Mouse (Mus musculus): ENCODE results near the gene Chad. TPM values are rescaled to one million over a fixed set of nuclear protein-coding genes. Genes with fewer than 3 reads are reported as not detected.

The Chad gene
- total RNA-seq, 2 experiments from 2014 or later = 0.78 to 1.4 TPM

DNA sequence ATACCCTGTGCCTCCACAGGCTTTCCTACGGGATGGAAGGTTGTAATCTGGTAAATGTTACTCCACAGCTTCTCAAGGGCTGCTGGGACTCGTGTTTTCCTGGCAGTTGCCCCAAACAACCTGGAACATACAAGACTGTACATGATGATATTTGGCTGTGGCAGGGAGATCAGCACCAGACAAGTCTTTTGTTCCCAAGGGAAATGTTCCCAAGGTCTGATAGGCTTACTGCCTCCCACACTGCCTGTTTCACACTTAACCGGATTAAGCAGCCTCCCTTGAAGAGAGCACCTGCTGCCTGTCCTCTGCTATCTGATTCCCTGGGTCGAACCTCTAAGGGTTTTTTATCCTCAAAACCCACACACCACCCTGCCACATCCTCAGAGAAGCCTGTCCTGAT is 50.6 kb downstream of the Chad start:
- no peak for DNase-seq (ENCODE audit: low spot score in 2 of 2)

DNA sequence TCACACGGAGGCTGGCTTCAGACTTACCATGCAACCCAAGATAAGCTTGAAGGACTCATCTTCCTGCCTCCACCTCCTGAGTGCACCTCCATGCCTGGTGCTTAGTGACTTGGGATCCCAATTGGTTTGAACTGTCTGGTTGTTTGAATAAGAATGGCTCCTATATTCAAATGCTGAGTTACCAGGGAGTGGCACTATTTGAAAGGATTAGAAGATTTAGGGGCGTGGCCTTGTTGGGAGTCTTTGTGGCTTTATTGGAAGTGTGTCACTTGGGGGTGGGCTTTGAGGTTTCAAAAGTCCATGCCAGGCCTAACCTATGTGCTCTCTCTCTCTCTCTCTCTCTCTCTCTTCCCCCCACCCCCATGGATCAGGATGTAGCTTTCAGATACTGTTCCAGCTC is 52.8 kb downstream of the Chad start:
- DNase-seq (ENCODE audit: low spot score in 2 of 2) = no peak

Other genes starting within 250 kb of the Chad start
- 100 to 1,000 TPM; 127 to 142 TPM for gene Luc7l3, start 243.1 kb upstream of the Chad start, total RNA-seq (2021)
- gene Ankrd40, start 237.0 kb upstream of the Chad start, total RNA-seq (2021) = 10 to 100 TPM; 74.1 to 83.6 TPM
- gene Abcc3, start 172.1 kb upstream of the Chad start, total RNA-seq (2021) = 1 to 10 TPM; 1.8 to 2.2 TPM
- gene Cacna1g, start 90.8 kb upstream of the Chad start, total RNA-seq (2021) = 100 to 1,000 TPM; 111 to 128 TPM
- 1 to 10 TPM; 1.0 to 2.1 TPM for gene Spata20, start 78.9 kb upstream of the Chad start, total RNA-seq (2021)
- 1 to 10 TPM; 3.1 to 3.3 TPM for gene Epn3, start 65.1 kb upstream of the Chad start, total RNA-seq (2021)
- gene Mycbpap, start 43.3 kb upstream of the Chad start, total RNA-seq (2021) = 1 to 10 TPM; 1.3 to 2.7 TPM
- 10 to 100 TPM; 13.1 to 14.1 TPM for gene Rsad1, start 15.8 kb upstream of the Chad start, total RNA-seq (2021)
- 10 to 100 TPM; 21.2 to 21.6 TPM for gene Acsf2, start 36.8 kb downstream of the Chad start, total RNA-seq (2021)
- gene Lrrc59, start 64.7 kb downstream of the Chad start, total RNA-seq (2021) = 10 to 100 TPM; 84.6 to 87.2 TPM
- 10 to 100 TPM; 61.8 to 62.3 TPM for gene Mrpl27, start 88.7 kb downstream of the Chad start, total RNA-seq (2021)
- 1 to 10 TPM in 1 of 2 experiments, under 1 TPM in 1; 0.40 to 1.1 TPM for gene Eme1, start 88.9 kb downstream of the Chad start, total RNA-seq (2021)
- 10 to 100 TPM; 24.7 to 30.4 TPM for gene Xylt2, start 112.5 kb downstream of the Chad start, total RNA-seq (2021)
- gene Gm11541, start 139.5 kb downstream of the Chad start, total RNA-seq (2021) = not detected
- gene Cdc34b, start 176.7 kb downstream of the Chad start, total RNA-seq (2021) = under 1 TPM; 0.65 to 0.71 TPM
- not detected for gene Tmem92, start 217.7 kb downstream of the Chad start, total RNA-seq (2021)

All from layer of hippocampus, postnatal 10 days (tissue).